Mouse (Mus musculus) inflammation-experienced regulatory T-cells, adult 16 weeks (primary cell): ENCODE results near the gene Prrt3. TPM values are rescaled to one million over a fixed set of nuclear protein-coding genes. Genes with fewer than 3 reads are reported as not detected.

Experiments
- polyA plus RNA-seq: library from polyadenylated mRNA; unstranded; fragments of 100-300 nt; shearing (Covaris generic); gene quantifications from one replicate; pipeline ENCODE4 v1.2.1, GENCODE M21; 2017

Gene Prrt3
- polyA plus RNA-seq: 0.49 TPM

GRCm38 (mm10) chr6:113501388-113502084 lies at the start of gene Prrt3:
TSS of gene Prrt3 (minus strand) at chr6:113501931.

GRCm38 (mm10) chr6:113530932-113531839 lies 29.5 kb upstream of the Prrt3 start, which contains the start of the genes Emc3 and Fancd2:
TSS of gene Emc3 (minus strand) at chr6:113531652.
TSS of gene Fancd2 (plus strand) at chr6:113531682.

GRCm38 (mm10) chr6:113483100-113483615 lies 18.6 kb downstream of the Prrt3 start, which contains the start of gene Creld1:
TSS of gene Creld1 (plus strand) at chr6:113483297.

GRCm38 (mm10) chr6:113471297-113471936 lies 30.3 kb downstream of the Prrt3 start, which contains the start of gene Il17rc:
TSS of gene Il17rc (plus strand) at chr6:113471427.

GRCm38 (mm10) chr6:113457952-113458534 lies 43.7 kb downstream of the Prrt3 start, which contains the start of gene Il17re:
TSS of gene Il17re (plus strand) at chr6:113458484.

Other genes starting within 250 kb of the Prrt3 start
- not detected for gene Cpne9, start 219.6 kb downstream of the Prrt3 start, polyA plus RNA-seq
- 54.8 TPM for gene Brpf1, start 194.8 kb downstream of the Prrt3 start, polyA plus RNA-seq
- gene Ogg1, start 175.0 kb downstream of the Prrt3 start, polyA plus RNA-seq: 12.3 TPM
- gene Camk1, start 157.9 kb downstream of the Prrt3 start, polyA plus RNA-seq: 5.9 TPM
- gene Tada3, start 124.0 kb downstream of the Prrt3 start, polyA plus RNA-seq: 70.9 TPM
- gene Arpc4, start 123.8 kb downstream of the Prrt3 start, polyA plus RNA-seq: 579 TPM
- 16.4 TPM for gene Ttll3, start 112.7 kb downstream of the Prrt3 start, polyA plus RNA-seq
- 18.0 TPM for gene Rpusd3, start 82.6 kb downstream of the Prrt3 start, polyA plus RNA-seq
- not detected for gene Cidec, start 66.2 kb downstream of the Prrt3 start, polyA plus RNA-seq
- 61.7 TPM for gene Jagn1, start 59.4 kb downstream of the Prrt3 start, polyA plus RNA-seq
- 0.29 TPM for gene Il17re, start 43.4 kb downstream of the Prrt3 start, polyA plus RNA-seq
- gene Il17rc, start 30.5 kb downstream of the Prrt3 start, polyA plus RNA-seq: 0.27 TPM
- 13.0 TPM for gene Creld1, start 18.6 kb downstream of the Prrt3 start, polyA plus RNA-seq
- 110 TPM for gene Emc3, start 29.7 kb upstream of the Prrt3 start, polyA plus RNA-seq
- 3.7 TPM for gene Fancd2, start 29.8 kb upstream of the Prrt3 start, polyA plus RNA-seq
- not detected for gene Fancd2os, start 98.8 kb upstream of the Prrt3 start, polyA plus RNA-seq
- 261 TPM for gene Brk1, start 102.8 kb upstream of the Prrt3 start, polyA plus RNA-seq
- gene Vhl, start 122.0 kb upstream of the Prrt3 start, polyA plus RNA-seq: 48.2 TPM
- gene Irak2, start 136.5 kb upstream of the Prrt3 start, polyA plus RNA-seq: 59.9 TPM
- 0.76 TPM for gene Tatdn2, start 195.1 kb upstream of the Prrt3 start, polyA plus RNA-seq
- not detected for gene Ghrl, start 217.9 kb upstream of the Prrt3 start, polyA plus RNA-seq
- gene Sec13, start 238.8 kb upstream of the Prrt3 start, polyA plus RNA-seq: 198 TPM